Mouse (Mus musculus) heart, embryonic 12.5 days (tissue): ENCODE measurements around the gene Cblb. TPM values are rescaled to one million over a fixed set of nuclear protein-coding genes. Genes with fewer than 3 reads are reported as not detected.

Source experiments
- ATAC-seq: fragments of 200-750 bp; cut with Nextera tagmentation; 2 replicates; pipeline ENCODE4 v1.8.0; 2017; ENCODE audit warnings: moderate TSS enrichment, moderate library complexity; ENCODE audit not compliant: insufficient number of reproducible peaks, low FRiP score
- H3K27ac ChIP-seq: fragments of 300-500 bp; sonication (generic); 2 replicates; pipeline ENCODE4 v1.5.1; 2016; ENCODE audit warnings: mild to moderate bottlenecking, moderate library complexity; ENCODE audit not compliant: poor library complexity, severe bottlenecking
- H3K27me3 ChIP-seq: fragments of 300-500 bp; sonication (generic); replicated peaks from 2 replicates; pipeline ENCODE4 v1.6.1; 2016; ENCODE audit warnings: mild to moderate bottlenecking, moderate library complexity
- H3K36me3 ChIP-seq: fragments of 300-500 bp; sonication (generic); 2 replicates; pipeline ENCODE4 v1.6.1; 2016; ENCODE audit warnings: mild to moderate bottlenecking, moderate library complexity
- H3K4me1 ChIP-seq: fragments of 300-500 bp; sonication (generic); replicated peaks from 2 replicates; pipeline ENCODE4 v1.6.1; 2016; ENCODE audit warnings: mild to moderate bottlenecking
- H3K4me2 ChIP-seq: fragments of 300-500 bp; sonication (generic); 2 replicates; pipeline ENCODE4 v1.6.1; 2016; ENCODE audit warnings: mild to moderate bottlenecking, moderate library complexity
- H3K4me3 ChIP-seq: fragments of 300-500 bp; sonication (generic); 2 replicates; pipeline ENCODE4 v1.5.1; 2016; ENCODE audit warnings: mild to moderate bottlenecking
- H3K9ac ChIP-seq: fragments of 300-500 bp; sonication (generic); 2 replicates; pipeline ENCODE4 v1.6.1; 2016; ENCODE audit warnings: mild to moderate bottlenecking, moderate library complexity
- H3K9me3 ChIP-seq: fragments of 300-500 bp; sonication (generic); replicated peaks from 2 replicates; pipeline ENCODE4 v1.6.1; 2016; ENCODE audit warnings: mild to moderate bottlenecking, moderate library complexity
- WGBS: fragments of 180-500 bp; shearing (Covaris S2); methylation state at CpG from one replicate; pipeline ENCODE4 v1.1.7; 2016; 5-methylcytosine and 5-hydroxymethylcytosine counted together
- polyA plus RNA-seq: library from polyadenylated mRNA; unstranded; fragments of >200 nt; fragmentation: Nextera tagmentation; extraction: Ambion mirVana; gene quantifications from 2 replicates; pipeline ENCODE4 v1.2.1, GENCODE M21; 2016

Gene Cblb
- polyA plus RNA-seq, 1 experiment from 2014 or later, result 15.4 TPM

DNA sequence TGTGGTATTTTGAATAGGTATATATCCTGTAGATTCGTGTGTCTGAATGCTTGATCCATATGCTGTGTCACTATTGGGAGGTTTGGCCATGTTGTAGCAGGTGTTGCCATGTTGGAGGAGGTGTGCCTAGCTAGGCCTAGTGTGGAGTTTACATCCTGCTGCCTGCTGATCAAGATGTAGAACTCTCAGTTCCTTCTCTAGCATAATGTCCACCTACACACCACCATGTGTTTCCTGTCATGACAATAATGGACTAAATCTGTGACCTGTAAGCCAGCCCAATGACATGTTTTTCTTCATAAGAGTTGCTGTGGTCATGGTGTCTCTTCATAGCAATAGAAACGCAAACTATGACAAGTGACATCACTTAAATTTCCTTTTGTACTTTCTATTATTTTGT lies 17.2 kb upstream of the Cblb start:
- no peak for ATAC-seq
- Histone ChIP-seq H3K4me3 (no peak overlapping the region), H3K4me1 (no peaks in the 10 kb centered on the region), H3K27me3 (no peaks in the 10 kb centered on the region), H3K27ac (no peak overlapping the region), H3K36me3 (no peaks in the 10 kb centered on the region), H3K9me3 (no peaks in the 10 kb centered on the region), H3K9ac (no peak overlapping the region), H3K4me2 (no peak overlapping the region)
- WGBS, result 77% methylated on average over 2 of the region's 2 CpGs

DNA sequence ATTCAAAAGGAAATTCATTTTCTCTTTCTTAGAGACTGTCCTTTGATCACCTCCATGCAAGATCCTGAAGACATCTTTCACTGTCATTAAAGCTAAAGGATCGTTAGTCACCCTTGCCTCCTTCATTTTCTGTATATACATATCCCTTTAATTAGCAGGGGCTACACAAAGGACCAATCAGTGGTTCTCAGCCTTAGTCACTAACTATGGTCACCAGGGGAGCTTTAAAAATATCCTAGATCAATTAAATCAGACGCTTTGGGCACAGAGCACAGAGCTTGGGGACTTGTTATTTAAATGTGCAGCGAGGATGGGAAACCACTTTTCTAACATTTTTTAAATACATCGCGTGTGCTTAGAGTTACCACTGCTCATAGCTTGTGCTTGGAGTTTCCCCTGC lies 7.6 kb upstream of the Cblb start:
- 77% methylated on average over 5 of the region's 5 CpGs for WGBS
- Histone ChIP-seq H3K27me3 (no peaks in the 10 kb centered on the region), H3K9ac (no peak overlapping the region), H3K9me3 (no peaks in the 10 kb centered on the region), H3K27ac (no peak overlapping the region), H3K4me1 (no peaks in the 10 kb centered on the region), H3K4me2 (no peak overlapping the region), H3K4me3 (no peak overlapping the region), H3K36me3 (no peaks in the 10 kb centered on the region)
- no peak for ATAC-seq

DNA sequence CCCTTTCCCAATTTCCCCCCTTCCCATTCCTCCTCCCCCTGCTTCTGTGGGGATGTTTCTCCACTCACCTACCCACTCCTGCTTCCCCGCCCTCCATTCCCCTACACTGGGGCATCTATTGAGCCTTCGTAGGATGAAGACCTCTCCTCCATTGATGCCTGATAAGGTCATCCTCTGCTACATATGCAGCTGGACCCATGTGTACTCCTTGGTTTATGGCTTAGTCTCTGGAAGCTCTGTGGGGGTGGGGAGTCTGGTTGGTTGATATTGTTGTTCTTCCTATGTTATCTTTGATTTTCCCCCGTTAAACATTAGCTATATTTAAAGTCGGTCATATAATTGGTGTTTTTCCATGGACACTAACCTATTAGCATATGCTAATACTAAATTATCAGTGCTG lies 3.7 kb upstream of the Cblb start:
- no peak overlapping the region for H3K4me3 ChIP-seq
- 85% methylated on average over 4 of the region's 4 CpGs for WGBS
- 0 out of 2 replicates have a peak, but pooled peaks cover 2% of the 10 kb centered on the region for H3K4me1 ChIP-seq
- H3K9ac ChIP-seq, result no peak overlapping the region
- H3K27me3 ChIP-seq, result no peaks in the 10 kb centered on the region
- no peak for ATAC-seq
- H3K9me3 ChIP-seq, result no peaks in the 10 kb centered on the region
- H3K36me3 ChIP-seq, result no peaks in the 10 kb centered on the region
- H3K27ac ChIP-seq, result no peak overlapping the region
- H3K4me2 ChIP-seq, result no peak overlapping the region

DNA sequence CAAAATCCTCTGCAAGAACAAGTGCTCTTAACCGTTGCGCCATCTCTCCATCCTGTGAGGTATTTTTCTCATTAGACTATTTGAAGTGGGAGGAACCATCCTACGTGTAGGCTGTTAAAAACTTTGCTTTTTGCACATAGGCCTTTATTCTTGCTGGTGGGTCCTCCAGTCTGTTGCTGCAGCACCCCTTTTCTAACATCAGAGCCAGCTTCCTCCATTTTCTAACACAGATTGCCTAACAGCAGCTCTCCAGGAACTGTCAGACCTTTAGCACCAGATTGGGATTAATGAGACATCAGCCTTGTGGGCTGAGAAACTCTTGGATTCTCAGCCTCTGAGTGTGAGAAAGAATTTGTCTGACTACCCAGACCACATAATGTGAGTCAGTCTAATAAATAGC lies 2.0 kb upstream of the Cblb start:
- Histone ChIP-seq H3K9me3 (no peaks in the 10 kb centered on the region), H3K36me3 (peaks cover 2% of the 10 kb centered on the region; the same call in 1 of the 2 replicates), H3K4me2 (no peak overlapping the region), H3K4me1 (peaks cover 9% of the 10 kb centered on the region; the same call in 1 of the 2 replicates), H3K4me3 (no peak overlapping the region), H3K27ac (no peak overlapping the region), H3K27me3 (no peaks in the 10 kb centered on the region), H3K9ac (no peak overlapping the region)
- 83% methylated on average over 3 of the region's 3 CpGs for WGBS
- ATAC-seq, result no peak

DNA sequence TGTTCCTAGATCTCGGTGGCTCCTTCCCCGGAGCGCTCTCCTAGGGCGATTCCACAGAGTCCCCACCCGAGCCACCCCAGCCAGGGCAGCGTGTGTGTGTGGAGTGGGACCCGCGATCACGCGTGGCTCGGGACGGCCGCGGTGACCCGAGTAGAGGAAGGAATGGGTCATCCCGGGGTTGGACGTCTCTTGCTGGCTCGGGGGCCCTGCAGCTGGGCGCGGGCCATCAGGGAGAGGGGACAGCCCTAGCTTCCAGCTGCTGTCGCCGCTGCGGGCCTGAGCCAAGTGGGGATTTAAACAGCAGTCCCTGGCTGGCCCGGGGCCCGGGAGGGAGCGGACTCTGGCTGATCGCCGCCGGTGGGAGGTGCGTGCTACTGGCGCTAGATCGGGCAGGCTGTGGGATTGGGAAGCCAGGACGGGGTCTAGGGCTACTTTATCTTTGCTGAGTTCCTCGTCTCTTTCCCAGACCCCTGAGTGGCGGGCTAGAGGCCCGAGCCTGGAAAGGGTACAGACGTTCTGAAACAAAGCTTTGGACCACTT lies 757 bp downstream of the Cblb start:
- no peaks in the 10 kb centered on the region for H3K27me3 ChIP-seq
- H3K27ac ChIP-seq, result peak overlapping the region; percentile 92
- H3K4me1 ChIP-seq, result peaks cover 32% of the 10 kb centered on the region
- H3K4me2 ChIP-seq, result peak overlapping the region; percentile 69
- ATAC-seq, result peak; percentile 82
- peaks cover 20% of the 10 kb centered on the region for H3K36me3 ChIP-seq
- H3K4me3 ChIP-seq, result peak overlapping the region; percentile 89
- peak overlapping the region; percentile 92 for H3K9ac ChIP-seq
- H3K9me3 ChIP-seq, result no peaks in the 10 kb centered on the region
- under 1% methylated on average over 37 of the region's 37 CpGs for WGBS

DNA sequence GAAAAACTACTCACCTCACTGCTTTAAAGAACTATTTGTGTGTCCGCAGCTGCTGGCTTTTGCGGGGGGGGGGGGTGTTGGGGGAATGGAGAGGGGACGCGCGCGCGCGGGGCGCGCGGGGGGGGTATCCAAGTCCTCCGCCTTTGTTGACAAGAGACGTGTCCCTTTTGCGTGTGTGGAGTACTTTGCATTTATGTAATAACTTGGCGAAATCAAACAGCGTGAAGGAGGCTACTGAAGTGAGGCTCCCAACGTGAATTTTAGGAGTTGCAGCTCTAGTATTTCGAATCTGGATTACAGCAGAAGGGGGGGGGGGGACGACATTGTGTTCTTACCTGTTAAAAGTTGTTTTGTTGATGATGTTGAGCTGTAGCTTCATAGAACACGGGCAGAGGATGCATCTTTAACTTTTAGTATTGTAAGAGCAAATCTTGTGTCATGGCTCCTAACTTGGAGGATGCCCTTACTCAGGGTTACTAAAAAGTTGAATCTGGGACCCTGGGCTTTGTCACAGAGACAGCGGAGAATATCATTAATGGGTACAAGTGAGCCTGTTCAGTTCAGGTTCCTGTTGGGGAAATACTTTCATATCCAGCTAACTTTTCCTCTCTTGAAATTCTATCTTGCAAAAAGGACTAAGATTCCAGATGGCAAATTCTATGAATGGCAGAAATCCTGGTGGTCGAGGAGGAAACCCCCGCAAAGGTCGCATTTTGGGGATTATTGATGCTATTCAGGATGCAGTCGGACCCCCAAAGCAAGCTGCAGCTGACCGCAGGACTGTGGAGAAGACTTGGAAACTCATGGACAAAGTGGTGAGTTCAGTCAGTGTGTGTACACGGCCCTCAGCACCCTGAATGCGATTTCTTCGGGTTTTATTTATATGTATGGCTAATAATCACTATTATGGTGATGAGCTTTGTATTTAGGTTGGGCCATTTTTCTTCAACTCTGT lies 1.6 kb downstream of the Cblb start:
- no peak for ATAC-seq
- Histone ChIP-seq H3K27ac (peak overlapping the region; percentile 92), H3K9me3 (no peaks in the 10 kb centered on the region), H3K9ac (peak overlapping the region; percentile 92), H3K4me2 (peak overlapping the region; percentile 69), H3K27me3 (no peaks in the 10 kb centered on the region), H3K36me3 (peaks cover 20% of the 10 kb centered on the region), H3K4me3 (peak overlapping the region; percentile 89), H3K4me1 (peaks cover 32% of the 10 kb centered on the region)
- WGBS, result 20% methylated on average over 29 of the region's 29 CpGs

DNA sequence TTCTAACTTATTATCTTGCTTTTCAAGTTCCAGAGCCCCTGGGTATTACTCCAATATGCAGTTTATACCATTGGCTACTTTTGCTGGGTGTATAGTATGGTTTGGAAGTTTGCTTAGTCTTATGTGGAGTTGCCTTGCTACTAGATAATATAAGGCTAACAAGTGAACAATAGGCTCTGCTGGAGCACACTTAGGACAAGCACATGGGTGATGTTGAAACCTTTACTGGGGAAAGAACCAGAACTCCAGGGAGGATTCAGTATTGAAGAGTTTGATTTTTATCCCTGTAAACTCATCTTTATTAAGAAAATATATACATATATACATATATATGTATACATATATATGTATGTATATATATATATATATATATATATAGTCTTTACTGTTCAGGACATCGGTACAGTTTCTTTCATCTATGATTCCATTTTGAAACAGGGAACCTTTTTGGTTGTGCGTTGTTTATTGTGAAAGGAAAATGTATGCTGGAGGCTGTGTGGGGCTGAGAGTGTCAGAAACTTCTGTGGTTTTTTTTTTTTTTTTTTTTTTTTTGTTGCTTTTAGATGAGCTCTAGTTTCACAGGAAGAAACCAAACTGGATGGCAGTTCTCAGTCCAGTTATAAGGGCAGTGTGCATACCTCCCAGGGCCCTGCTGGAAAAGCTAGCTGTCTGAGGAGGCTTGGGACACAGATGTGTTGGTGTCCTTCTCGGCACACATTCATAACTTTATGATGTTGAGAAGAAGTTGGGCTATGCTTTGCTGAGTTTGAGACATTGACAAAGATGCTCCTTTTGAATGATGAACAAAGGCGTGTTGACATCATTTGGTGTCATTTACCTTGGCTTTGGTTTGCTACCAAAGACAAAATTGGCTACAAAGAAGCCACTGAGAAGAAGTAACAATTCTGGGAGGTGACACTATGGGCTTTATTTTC lies 2.6 kb downstream of the Cblb start:
- no peak overlapping the region for H3K9ac ChIP-seq
- 94% methylated on average over 4 of the region's 4 CpGs for WGBS
- ATAC-seq, result no peak
- peaks cover 35% of the 10 kb centered on the region for H3K4me1 ChIP-seq
- no peak overlapping the region for H3K4me3 ChIP-seq
- peaks cover 23% of the 10 kb centered on the region for H3K36me3 ChIP-seq
- H3K9me3 ChIP-seq, result no peaks in the 10 kb centered on the region
- peak overlapping the region; percentile 26; the same call in 1 of the 2 replicates for H3K4me2 ChIP-seq
- H3K27me3 ChIP-seq, result no peaks in the 10 kb centered on the region
- H3K27ac ChIP-seq, result no peak overlapping the region

DNA sequence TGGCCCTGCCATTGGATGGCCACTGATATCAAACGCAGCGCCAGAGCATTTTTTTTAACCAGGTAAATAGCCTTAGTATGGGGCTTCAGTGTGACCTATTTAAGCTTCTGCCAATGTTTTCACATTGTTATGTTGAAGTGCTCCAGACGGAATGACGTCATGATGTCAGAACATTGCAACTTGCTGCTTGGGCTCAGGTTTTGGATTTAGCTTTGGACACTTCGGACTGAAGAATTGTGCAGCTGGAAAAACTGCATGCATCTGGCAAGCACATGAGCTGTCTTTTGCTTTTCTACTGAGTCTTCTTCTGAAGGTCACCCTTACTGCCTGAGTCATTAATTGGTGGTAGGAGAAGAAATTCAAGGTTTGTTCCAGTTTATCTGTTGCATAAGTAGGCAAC lies 3.3 kb downstream of the Cblb start:
- Histone ChIP-seq H3K27ac (no peak overlapping the region), H3K9me3 (no peaks in the 10 kb centered on the region), H3K36me3 (peaks cover 28% of the 10 kb centered on the region), H3K27me3 (no peaks in the 10 kb centered on the region), H3K9ac (no peak overlapping the region), H3K4me3 (no peak overlapping the region), H3K4me2 (no peak overlapping the region), H3K4me1 (peaks cover 38% of the 10 kb centered on the region)
- no peak for ATAC-seq
- WGBS, result 83% methylated on average over 5 of the region's 5 CpGs

DNA sequence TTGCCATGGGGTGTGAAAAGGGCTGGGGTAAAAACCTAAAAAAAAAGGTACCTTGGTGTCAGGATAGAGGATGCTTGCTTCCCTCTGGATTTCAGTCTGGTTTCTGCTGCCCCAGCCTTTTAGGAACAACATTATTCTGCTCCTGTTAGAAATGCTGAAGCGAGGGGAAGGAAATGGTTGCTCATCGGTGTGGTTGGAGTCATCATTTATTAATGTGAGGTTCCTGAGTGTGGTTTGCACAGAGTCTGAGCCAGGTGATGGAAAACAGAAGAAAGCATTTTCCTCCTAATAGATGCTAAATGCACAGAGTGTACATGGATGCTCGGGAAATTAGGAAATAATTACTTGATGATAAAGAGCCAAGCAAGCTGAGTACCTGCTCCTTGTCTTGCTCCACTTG lies 5.3 kb downstream of the Cblb start:
- Histone ChIP-seq H3K4me3 (no peak overlapping the region), H3K36me3 (peaks cover 28% of the 10 kb centered on the region), H3K27ac (no peak overlapping the region), H3K9ac (no peak overlapping the region), H3K4me1 (peaks cover 41% of the 10 kb centered on the region), H3K4me2 (no peak overlapping the region), H3K9me3 (no peaks in the 10 kb centered on the region), H3K27me3 (no peaks in the 10 kb centered on the region)
- no peak for ATAC-seq
- WGBS, result 80% methylated on average over 3 of the region's 3 CpGs

DNA sequence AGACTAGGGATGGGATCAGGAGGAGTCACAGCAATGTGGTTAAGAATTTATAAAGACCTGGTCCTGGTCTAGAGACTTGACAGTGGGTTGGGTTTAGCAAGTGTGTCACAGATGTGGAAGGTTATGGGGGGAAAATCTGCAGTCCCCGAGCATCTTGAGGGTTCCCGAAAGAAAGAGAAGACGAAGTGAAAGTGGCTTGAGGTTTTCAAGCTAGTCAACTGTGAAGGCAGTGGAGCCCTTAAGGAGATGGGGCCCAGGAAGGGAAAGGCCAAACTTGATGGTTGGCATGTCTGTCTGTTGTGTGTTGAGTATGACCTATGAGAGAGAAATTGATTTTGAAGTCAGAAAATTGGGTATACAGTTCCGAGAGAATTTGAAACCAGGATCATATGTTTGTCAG lies 7.3 kb downstream of the Cblb start:
- Histone ChIP-seq H3K4me2 (no peak overlapping the region), H3K27ac (no peak overlapping the region), H3K36me3 (peaks cover 28% of the 10 kb centered on the region), H3K4me3 (no peak overlapping the region), H3K4me1 (peaks cover 37% of the 10 kb centered on the region), H3K27me3 (no peaks in the 10 kb centered on the region), H3K9me3 (no peaks in the 10 kb centered on the region), H3K9ac (no peak overlapping the region)
- no peak for ATAC-seq
- WGBS, result 94% methylated on average over 4 of the region's 4 CpGs

DNA sequence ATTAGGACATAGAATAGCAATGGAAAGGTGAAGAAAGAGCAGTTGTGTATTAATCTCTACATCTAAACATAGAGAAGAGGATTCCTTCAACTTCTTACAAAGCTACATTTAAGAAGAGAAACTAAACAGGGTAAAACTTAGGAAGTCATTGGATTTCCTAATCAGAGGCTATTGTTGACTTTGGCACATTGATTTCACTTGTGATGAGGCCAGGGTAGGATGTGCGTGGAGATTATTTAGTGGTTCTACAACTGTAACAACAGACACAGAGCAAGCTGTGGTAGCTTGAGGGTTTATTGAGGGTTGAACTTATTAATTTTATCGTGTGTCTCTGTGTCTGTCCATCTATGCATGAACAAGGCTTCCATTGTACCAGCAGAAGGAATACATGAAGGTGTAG lies 7.8 kb downstream of the Cblb start:
- H3K4me1 ChIP-seq, result peaks cover 36% of the 10 kb centered on the region
- no peak overlapping the region for H3K4me3 ChIP-seq
- H3K27me3 ChIP-seq, result no peaks in the 10 kb centered on the region
- H3K27ac ChIP-seq, result no peak overlapping the region
- no peak overlapping the region for H3K9ac ChIP-seq
- no peak for ATAC-seq
- WGBS, result 79% methylated on average over 2 of the region's 2 CpGs
- H3K36me3 ChIP-seq, result peaks cover 28% of the 10 kb centered on the region
- H3K9me3 ChIP-seq, result no peaks in the 10 kb centered on the region
- no peak overlapping the region for H3K4me2 ChIP-seq
